Mouse (Mus musculus): Measurements from ENCODE around the gene Tns3.
A peak's percentile ranks its signal among the peaks of the same experiment; 100 is the strongest.

The Tns3 gene

GRCm38 (mm10) chr11:8439035-8439434 is 225.3 kb downstream of the Tns3 start:
- DNase-seq (ENCODE audit: low spot score): no peak

GRCm38 (mm10) chr11:8438269-8438668 is 226.1 kb downstream of the Tns3 start:
- DNase-seq (ENCODE audit: low spot score): no peak

DNA sequence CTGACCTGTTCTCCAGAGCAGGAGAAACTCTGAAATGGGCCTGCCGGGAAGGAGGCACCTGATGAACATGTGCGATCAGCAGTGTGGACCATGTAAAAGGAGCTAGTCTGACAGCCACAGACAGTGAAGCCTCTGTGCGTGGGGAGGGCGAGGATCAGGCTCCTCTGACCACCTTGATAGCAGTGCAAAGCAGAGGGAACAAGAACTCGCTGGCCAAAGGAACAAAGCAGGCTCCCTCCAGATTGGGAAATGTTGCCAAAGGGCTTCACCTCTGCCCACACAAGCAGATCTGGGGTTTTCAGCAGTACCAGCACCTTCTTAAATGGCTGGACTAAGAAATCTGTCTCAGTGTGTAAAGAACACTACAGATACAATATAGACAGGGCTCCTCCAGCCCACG is 229.2 kb downstream of the Tns3 start:
- DNase-seq (ENCODE audit: low spot score): no peak

DNA sequence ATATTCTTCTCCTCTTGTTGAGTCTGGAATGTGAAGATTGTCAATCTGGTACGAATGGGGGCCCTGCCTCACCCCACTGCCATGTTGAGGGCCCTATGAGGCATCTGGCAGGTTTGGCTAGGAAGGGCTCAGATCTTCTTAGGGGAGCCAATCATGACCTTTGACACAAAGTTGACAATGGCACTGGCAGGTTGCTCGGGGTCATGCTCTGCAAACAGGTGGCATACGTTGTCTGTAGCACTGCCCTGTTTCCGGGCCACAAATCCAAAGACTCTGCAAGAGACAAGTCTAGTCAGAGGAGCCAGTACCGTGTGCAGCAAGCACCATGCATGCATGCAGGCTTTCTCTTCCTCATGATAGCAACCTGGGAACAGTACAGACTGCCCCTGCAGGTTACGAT is 230.0 kb downstream of the Tns3 start:
- no peak for DNase-seq (ENCODE audit: low spot score)

GRCm38 (mm10) chr11:8433443-8433842 is 230.9 kb downstream of the Tns3 start:
- DNase-seq (ENCODE audit: low spot score): no peak

- DNase-seq (ENCODE audit: low spot score): no peak
These were observed 231.4 kb downstream of the Tns3 start for GRCm38 (mm10) chr11:8432941-8433340.

GRCm38 (mm10) chr11:8427660-8428059 is 236.7 kb downstream of the Tns3 start:
- DNase-seq (ENCODE audit: low spot score): no peak

GRCm38 (mm10) chr11:8425226-8425570 is 239.1 kb downstream of the Tns3 start:
- no peak for DNase-seq (ENCODE audit: low spot score)

- peak; percentile 88 for DNase-seq (ENCODE audit: low spot score)
These were observed 239.8 kb downstream of the Tns3 start for GRCm38 (mm10) chr11:8424342-8425225.

DNA sequence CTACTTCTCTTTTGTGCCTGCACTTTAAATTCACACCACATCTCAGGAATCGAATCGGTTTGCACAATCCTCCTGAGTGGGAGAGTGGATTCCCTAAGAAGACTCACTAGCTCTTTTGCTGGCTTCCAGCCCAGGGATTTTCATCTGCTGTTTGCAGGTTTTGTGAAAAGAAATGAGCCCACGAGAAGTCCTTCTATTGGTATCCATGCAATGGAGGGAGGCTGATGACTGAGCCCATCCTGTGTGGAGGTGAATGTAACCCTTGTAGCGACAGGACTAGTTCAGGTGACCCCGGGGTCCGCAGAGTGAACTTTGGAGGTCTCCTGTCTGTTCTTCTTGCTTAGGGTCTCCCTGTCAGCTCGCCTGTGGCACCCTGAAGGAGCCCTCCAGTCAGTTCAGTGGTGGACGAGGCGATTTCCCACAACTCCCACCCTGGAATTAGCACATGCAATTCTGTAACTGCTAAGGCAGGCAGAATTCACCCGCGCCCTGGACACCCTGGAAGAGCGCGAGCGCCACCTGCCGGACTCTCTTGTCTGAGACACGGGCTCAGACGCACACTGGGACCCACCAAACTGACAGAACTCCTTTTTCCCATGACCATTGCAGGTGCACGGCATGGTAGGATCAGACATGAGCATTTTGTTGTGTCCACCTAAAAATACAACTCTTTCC is 259.0 kb downstream of the Tns3 start:
- DNase-seq (ENCODE audit: low spot score): peak; percentile 83

DNA sequence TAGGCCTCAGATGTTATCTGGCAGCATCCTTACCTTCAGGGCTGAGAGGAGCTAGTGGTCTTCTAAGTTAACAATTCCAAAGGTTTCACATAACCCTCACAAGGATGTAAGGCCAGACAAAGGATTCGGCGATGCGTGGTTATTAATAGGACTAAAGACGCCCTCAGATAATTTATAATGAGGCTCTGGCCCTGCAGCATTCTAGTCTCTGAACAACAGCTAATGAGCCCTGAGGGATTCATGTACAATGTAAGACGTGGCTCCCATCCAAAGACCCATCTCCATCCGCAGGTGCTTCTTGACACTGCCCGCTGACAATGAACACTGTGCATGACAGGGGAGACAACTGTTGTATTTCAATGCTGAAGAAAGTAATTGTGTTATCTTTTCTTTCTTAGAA is 263.0 kb downstream of the Tns3 start:
- no peak for DNase-seq (ENCODE audit: low spot score)

GRCm38 (mm10) chr11:8396329-8396728 is 268.0 kb downstream of the Tns3 start:
- DNase-seq (ENCODE audit: low spot score): no peak

DNA sequence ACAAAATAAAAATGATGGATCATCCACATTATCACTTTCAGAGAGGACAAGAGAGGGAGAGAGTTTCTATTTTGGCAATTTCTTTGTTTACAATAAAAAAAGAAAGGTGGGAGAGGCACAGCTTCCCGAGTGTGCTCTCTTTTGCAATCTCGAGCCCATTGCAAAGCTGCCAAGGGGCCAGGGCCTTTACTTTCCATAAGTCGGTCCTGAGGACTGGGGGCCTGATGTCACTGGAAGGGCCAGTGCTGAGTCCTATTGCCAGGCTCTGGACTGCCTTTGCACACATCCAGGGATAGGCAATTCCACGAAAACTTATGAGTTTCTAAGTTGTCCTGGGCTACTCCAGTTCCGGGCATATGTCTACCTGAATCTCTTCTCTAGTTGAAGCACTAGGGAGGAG is 272.8 kb downstream of the Tns3 start:
- no peak for DNase-seq (ENCODE audit: low spot score)

DNA sequence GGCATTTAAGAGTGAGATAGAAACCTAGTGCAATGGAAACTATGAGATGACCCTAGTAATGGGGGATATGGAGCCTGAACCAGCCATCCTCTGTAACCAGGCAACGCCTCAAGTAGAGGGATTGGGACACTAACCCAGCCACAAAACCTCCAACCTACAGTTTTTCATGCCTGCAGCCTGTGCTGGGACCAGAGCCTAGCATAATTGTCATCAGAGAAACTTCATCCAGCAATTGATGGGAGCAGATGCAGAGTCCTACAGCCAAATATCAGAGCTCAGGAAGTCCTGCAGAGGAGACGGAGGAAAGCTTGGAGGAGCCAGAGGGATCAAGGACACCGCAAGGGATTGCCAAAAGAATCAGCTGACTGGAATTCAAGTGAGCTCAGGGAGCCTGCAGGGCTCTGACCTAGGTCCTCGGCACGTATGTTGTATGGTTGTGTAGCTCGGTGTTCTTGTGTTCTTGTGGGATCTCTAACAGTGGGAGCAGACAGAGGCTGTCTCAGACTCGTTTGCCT is 278.4 kb downstream of the Tns3 start:
- DNase-seq (ENCODE audit: low spot score): no peak
